Mouse (Mus musculus) lung, embryonic 15.5 days (tissue): ENCODE results near the gene H2afy. TPM values are rescaled to one million over a fixed set of nuclear protein-coding genes. Genes with fewer than 3 reads are reported as not detected.

Source experiments
- ATAC-seq: fragments of 200-750 bp; cut with Nextera tagmentation; 2 replicates; pipeline ENCODE4 v1.8.0; 2017; ENCODE audit warnings: moderate number of reproducible peaks, borderline replicate concordance; ENCODE audit not compliant: low FRiP score, low TSS enrichment; ENCODE audit errors: extremely low read depth
- H3K27ac ChIP-seq: fragments of 300-500 bp; sonication (generic); 2 replicates; pipeline ENCODE4 v1.5.1; 2015; ENCODE audit warnings: moderate library complexity, mild to moderate bottlenecking, inconsistent platforms
- H3K27me3 ChIP-seq: fragments of 300-500 bp; sonication (generic); 2 replicates; pipeline ENCODE4 v1.6.1; 2015; ENCODE audit warnings: inconsistent platforms
- H3K36me3 ChIP-seq: fragments of 300-500 bp; sonication (generic); 2 replicates; pipeline ENCODE4 v1.6.1; 2015; ENCODE audit warnings: inconsistent platforms
- H3K4me1 ChIP-seq: fragments of 300-500 bp; sonication (generic); 2 replicates; pipeline ENCODE4 v1.6.1; 2015; ENCODE audit warnings: inconsistent platforms
- H3K4me2 ChIP-seq: fragments of 300-500 bp; sonication (generic); 2 replicates; pipeline ENCODE4 v1.6.1; 2015; ENCODE audit warnings: inconsistent platforms, mild to moderate bottlenecking, moderate library complexity
- H3K4me3 ChIP-seq: fragments of 300-500 bp; sonication (generic); 2 replicates; pipeline ENCODE4 v1.5.1; 2015; ENCODE audit warnings: mild to moderate bottlenecking, inconsistent platforms
- H3K9ac ChIP-seq: fragments of 300-500 bp; sonication (generic); 2 replicates; pipeline ENCODE4 v1.6.1; 2015; ENCODE audit warnings: inconsistent platforms
- H3K9me3 ChIP-seq: fragments of 300-500 bp; sonication (generic); 2 replicates; pipeline ENCODE4 v1.6.1; 2016; ENCODE audit warnings: inconsistent platforms
- WGBS: fragments of 180-500 bp; shearing (Covaris S2); methylation state at CpG from one replicate; pipeline ENCODE4 v1.1.7; 2015; 5-methylcytosine and 5-hydroxymethylcytosine counted together
- polyA plus RNA-seq: library from polyadenylated mRNA; unstranded; fragments of >200 nt; fragmentation: Nextera tagmentation; extraction: Ambion mirVana; gene quantifications from 2 replicates; pipeline ENCODE4 v1.2.1, GENCODE M21; 2015

Gene H2afy
- polyA plus RNA-seq, 1 experiment from 2014 or later = 317 TPM

DNA sequence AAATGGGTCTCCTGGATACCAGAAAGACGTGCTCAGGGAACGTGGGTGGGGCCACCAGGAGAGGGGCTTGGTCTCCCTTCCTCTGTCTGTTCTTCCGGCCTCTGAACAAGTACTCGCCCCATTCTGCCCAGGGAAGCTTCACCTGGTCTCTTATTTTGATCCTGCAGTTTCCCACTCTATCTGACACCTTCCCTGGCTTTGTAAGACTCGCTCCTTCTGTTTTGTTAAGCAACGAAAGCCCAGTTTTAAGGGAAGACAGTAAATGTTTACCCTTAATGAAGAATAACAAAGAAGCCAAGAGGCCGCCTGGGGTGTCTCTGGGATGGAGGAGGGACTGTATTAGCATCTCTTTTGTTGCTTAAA, 7.0 kb upstream of the H2afy start:
- no peak overlapping the region for H3K9ac ChIP-seq
- ATAC-seq = no peak
- no peak overlapping the region for H3K4me3 ChIP-seq
- peaks cover 19% of the 10 kb centered on the region for H3K4me1 ChIP-seq
- no peaks in the 10 kb centered on the region for H3K36me3 ChIP-seq
- H3K4me2 ChIP-seq = no peak overlapping the region
- 22% methylated on average over 7 of the region's 7 CpGs for WGBS
- peak overlapping the region; percentile 4; the same call in 1 of the 2 replicates for H3K27ac ChIP-seq
- no peaks in the 10 kb centered on the region for H3K27me3 ChIP-seq
- no peaks in the 10 kb centered on the region for H3K9me3 ChIP-seq

GRCm38 (mm10) chr13:56142382-56143150, 6.4 kb upstream of the H2afy start:
- H3K27ac ChIP-seq = no peak overlapping the region
- H3K4me1 ChIP-seq = peaks cover 19% of the 10 kb centered on the region
- H3K36me3 ChIP-seq = no peaks in the 10 kb centered on the region
- WGBS = 24% methylated on average over 11 of the region's 11 CpGs
- no peaks in the 10 kb centered on the region for H3K9me3 ChIP-seq
- ATAC-seq = no peak
- no peak overlapping the region for H3K4me2 ChIP-seq
- no peak overlapping the region for H3K9ac ChIP-seq
- H3K27me3 ChIP-seq = no peaks in the 10 kb centered on the region
- H3K4me3 ChIP-seq = no peak overlapping the region

- H3K4me1 ChIP-seq = peaks cover 25% of the 10 kb centered on the region
- ATAC-seq = no peak
- 30% methylated on average over 6 of the region's 6 CpGs for WGBS
- H3K36me3 ChIP-seq = no peaks in the 10 kb centered on the region
- no peak overlapping the region for H3K27ac ChIP-seq
- H3K4me3 ChIP-seq = no peak overlapping the region
- H3K9me3 ChIP-seq = no peaks in the 10 kb centered on the region
- no peak overlapping the region for H3K4me2 ChIP-seq
- no peaks in the 10 kb centered on the region for H3K27me3 ChIP-seq
- H3K9ac ChIP-seq = no peak overlapping the region
These were observed 3.1 kb upstream of the H2afy start for GRCm38 (mm10) chr13:56139167-56139751.

DNA sequence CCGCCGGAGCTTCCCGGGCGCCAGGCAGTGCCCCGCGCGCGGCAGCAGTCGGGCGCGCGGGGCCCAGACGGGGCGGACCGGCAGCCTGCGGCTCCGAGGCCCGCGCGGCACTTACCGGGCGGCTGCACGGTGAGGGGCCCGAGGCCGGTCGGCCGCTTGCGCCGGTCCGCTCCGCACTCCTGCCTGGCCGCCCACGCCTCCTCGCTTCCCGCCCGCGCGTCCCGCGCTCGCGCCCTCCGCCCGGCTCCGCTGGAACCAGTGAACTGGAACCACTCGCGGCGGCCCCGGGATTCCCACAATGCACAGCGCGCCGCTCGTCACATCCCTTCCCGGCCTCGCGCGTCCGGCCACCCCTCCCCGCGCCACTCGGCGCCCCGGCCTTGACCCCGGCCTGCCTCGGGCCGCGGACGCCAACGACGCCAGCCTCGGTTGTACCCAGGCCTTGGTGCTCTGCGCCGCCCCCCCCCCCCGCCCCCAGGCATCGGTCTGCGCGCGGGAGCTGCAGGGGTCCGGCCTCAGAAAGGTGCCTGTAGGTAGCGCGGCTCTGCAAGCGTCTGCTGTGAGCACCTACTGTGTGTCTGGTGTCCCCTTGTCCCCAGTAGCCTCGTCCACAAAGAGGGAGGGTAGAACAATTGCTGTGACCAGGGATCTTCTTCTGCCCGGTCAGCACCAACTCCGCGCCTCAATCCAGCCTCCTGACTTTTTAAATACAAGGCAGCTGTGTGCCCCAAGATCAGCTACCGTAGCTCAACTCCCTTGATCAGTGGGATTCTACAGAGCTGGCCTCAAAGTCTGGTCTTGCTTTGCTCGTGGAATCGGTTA, 719 bp downstream of the H2afy start:
- Histone ChIP-seq H3K4me2 (peak overlapping the region; percentile 83), H3K9me3 (no peaks in the 10 kb centered on the region), H3K36me3 (0 out of 2 replicates have a peak, but pooled peaks cover under 1% of the 10 kb centered on the region), H3K4me1 (peaks cover 31% of the 10 kb centered on the region), H3K9ac (peak overlapping the region; percentile 99), H3K4me3 (peak overlapping the region; percentile 98), H3K27ac (peak overlapping the region; percentile 87), H3K27me3 (no peaks in the 10 kb centered on the region)
- 1% methylated on average over 86 of the region's 89 CpGs for WGBS
- peak; percentile 88 for ATAC-seq

- no peaks in the 10 kb centered on the region for H3K9me3 ChIP-seq
- H3K27ac ChIP-seq = peak overlapping the region; percentile 87
- no peaks in the 10 kb centered on the region for H3K27me3 ChIP-seq
- H3K4me1 ChIP-seq = peaks cover 31% of the 10 kb centered on the region
- H3K4me3 ChIP-seq = peak overlapping the region; percentile 98
- WGBS = 0% methylated on average over 48 of the region's 50 CpGs
- peak overlapping the region; percentile 83 for H3K4me2 ChIP-seq
- 0 out of 2 replicates have a peak, but pooled peaks cover 6% of the 10 kb centered on the region for H3K36me3 ChIP-seq
- H3K9ac ChIP-seq = peak overlapping the region; percentile 99
- peak; percentile 27; the same call in 1 of the 2 replicates for ATAC-seq
These were observed 1.5 kb downstream of the H2afy start for GRCm38 (mm10) chr13:56134631-56135181.

DNA sequence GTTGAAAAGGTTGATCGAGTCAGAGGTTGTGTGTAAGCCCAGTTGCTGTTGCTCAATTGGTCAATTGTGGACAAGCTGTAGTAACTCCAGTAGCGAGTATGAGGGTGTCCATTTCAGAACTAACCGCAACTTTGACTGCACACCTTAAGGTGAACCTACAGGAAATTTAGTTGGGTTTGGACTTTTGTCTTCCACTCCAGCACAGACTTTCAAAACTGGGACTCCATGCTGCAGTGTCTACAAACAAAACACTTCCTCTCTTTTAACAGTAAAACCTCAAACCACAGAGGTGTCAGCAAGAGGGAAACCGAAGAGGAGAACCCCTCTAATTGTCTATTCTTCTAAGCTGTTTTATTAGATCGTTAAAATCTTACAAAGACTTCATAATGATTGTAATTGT, 2.1 kb downstream of the H2afy start:
- H3K9ac ChIP-seq = peak overlapping the region; percentile 99
- no peak overlapping the region for H3K27ac ChIP-seq
- H3K4me2 ChIP-seq = peak overlapping the region; percentile 83
- H3K36me3 ChIP-seq = 0 out of 2 replicates have a peak, but pooled peaks cover 6% of the 10 kb centered on the region
- WGBS = 41% methylated on average over 5 of the region's 5 CpGs
- peaks cover 31% of the 10 kb centered on the region for H3K4me1 ChIP-seq
- no peaks in the 10 kb centered on the region for H3K27me3 ChIP-seq
- peak overlapping the region; percentile 98 for H3K4me3 ChIP-seq
- ATAC-seq = no peak
- no peaks in the 10 kb centered on the region for H3K9me3 ChIP-seq

DNA sequence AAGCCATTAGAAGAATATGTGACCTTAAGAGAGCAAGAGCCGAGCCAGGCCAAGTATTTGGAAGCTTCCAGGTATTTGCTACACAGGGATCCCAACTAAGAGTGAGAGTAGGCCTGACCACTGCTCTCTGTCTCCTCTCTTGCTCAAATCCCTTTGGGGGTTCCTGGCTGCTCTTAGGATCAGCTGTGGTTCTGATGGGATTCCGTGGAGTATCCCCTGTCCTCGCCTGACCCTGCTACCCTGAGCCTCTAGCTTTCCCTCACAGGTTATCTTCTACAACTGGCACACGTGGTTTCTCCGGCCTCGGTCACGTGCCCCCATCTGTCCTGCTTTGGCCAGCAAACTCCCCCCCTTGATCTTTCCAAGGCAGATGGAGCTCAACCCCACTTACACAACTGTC, 3.2 kb downstream of the H2afy start:
- H3K4me2 ChIP-seq = peak overlapping the region; percentile 83
- no peak overlapping the region for H3K4me3 ChIP-seq
- 70% methylated on average over 7 of the region's 7 CpGs for WGBS
- peaks cover 31% of the 10 kb centered on the region for H3K4me1 ChIP-seq
- peaks cover 12% of the 10 kb centered on the region for H3K36me3 ChIP-seq
- no peaks in the 10 kb centered on the region for H3K27me3 ChIP-seq
- no peak overlapping the region for H3K27ac ChIP-seq
- H3K9ac ChIP-seq = no peak overlapping the region
- H3K9me3 ChIP-seq = no peaks in the 10 kb centered on the region
- ATAC-seq = no peak

- Histone ChIP-seq H3K27ac (no peak overlapping the region), H3K36me3 (peaks cover 17% of the 10 kb centered on the region), H3K4me3 (no peak overlapping the region), H3K9ac (no peak overlapping the region), H3K4me2 (peak overlapping the region; percentile 83), H3K4me1 (peaks cover 31% of the 10 kb centered on the region), H3K27me3 (no peaks in the 10 kb centered on the region), H3K9me3 (no peaks in the 10 kb centered on the region)
- WGBS = 49% methylated on average over 11 of the region's 11 CpGs
- no peak for ATAC-seq
These were observed 3.7 kb downstream of the H2afy start for GRCm38 (mm10) chr13:56132326-56132936.

GRCm38 (mm10) chr13:56130544-56130943, 5.6 kb downstream of the H2afy start:
- 69% methylated on average over 8 of the region's 8 CpGs for WGBS
- Histone ChIP-seq H3K27me3 (no peaks in the 10 kb centered on the region), H3K27ac (no peak overlapping the region), H3K4me1 (peaks cover 23% of the 10 kb centered on the region), H3K9ac (no peak overlapping the region), H3K4me3 (no peak overlapping the region), H3K4me2 (no peak overlapping the region), H3K9me3 (no peaks in the 10 kb centered on the region), H3K36me3 (peaks cover 36% of the 10 kb centered on the region)
- ATAC-seq = no peak

DNA sequence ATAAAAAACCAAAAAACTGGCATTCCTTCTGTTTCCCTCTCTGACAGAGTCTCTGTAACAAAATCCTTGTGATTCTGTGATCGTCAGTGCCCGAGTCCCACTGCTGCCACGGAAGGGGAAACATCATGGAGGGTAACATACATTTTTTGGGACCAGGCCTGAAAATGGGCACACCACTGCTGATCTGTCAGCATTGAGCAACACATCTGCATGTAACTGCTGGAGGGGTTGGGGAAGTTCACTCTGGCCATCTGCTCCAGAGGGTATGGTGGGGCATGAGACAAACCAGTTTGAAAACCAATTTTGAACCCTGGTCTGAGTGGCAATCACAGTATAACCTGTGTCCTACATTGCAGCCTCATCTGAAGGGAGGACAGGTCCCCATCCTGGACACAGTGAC, 6.6 kb downstream of the H2afy start:
- ATAC-seq = no peak
- Histone ChIP-seq H3K4me3 (no peak overlapping the region), H3K27ac (no peak overlapping the region), H3K36me3 (peaks cover 45% of the 10 kb centered on the region), H3K9ac (no peak overlapping the region), H3K27me3 (no peaks in the 10 kb centered on the region), H3K9me3 (no peaks in the 10 kb centered on the region), H3K4me2 (no peak overlapping the region), H3K4me1 (peaks cover 23% of the 10 kb centered on the region)
- WGBS = 94% methylated on average over 3 of the region's 3 CpGs

GRCm38 (mm10) chr13:56129014-56129413, 7.1 kb downstream of the H2afy start:
- Histone ChIP-seq H3K4me3 (no peak overlapping the region), H3K27ac (no peak overlapping the region), H3K27me3 (no peaks in the 10 kb centered on the region), H3K36me3 (peaks cover 50% of the 10 kb centered on the region), H3K9me3 (no peaks in the 10 kb centered on the region), H3K4me2 (no peak overlapping the region), H3K9ac (no peak overlapping the region), H3K4me1 (peaks cover 18% of the 10 kb centered on the region)
- 83% methylated on average over 4 of the region's 4 CpGs for WGBS
- no peak for ATAC-seq
